Mouse (Mus musculus): Measurements from ENCODE around the gene Gm20388. TPM values are rescaled to one million over a fixed set of nuclear protein-coding genes. Genes with fewer than 3 reads are reported as not detected.
A peak's percentile ranks its signal among the peaks of the same experiment; 100 is the strongest.

Gene Gm20388
- polyA plus RNA-seq, 1 experiment from 2014 or later: not detected

DNA sequence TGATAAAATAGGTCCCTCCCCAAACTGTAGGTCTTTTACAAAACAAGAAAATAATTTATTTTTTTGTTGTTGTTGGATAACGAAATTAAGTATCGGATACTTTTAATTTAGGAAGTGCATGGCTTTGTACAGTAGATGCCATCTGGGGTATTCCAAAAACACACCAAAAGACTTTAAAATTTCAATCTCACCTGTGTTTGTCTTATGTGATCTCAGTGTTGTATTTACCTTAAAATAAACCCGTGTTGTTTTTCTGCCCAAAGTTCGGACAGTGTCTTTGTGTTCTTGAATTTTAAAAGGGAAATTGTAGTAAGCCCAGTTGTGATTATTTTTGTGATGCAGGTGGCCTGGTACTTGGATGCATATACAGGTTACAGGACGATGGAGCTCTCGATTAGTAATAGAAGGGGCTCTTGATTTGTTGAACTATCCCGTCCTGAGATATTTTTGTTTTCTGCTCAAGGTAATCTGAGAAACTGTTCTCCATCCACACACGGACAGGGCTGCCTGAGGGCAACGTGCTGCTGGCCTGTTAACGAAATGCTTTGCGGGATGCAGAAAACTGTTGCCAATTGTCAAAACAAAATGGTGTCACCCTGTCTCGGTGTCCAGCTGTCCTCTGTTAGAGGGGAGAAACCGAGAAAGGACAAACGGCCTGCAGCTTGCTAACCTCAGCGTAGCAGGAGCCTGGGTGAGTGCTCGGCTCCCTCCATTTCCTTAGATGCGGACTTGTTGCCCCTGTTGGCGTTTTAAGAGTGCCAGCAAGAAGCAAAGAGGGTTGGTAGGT lies 1208.2 kb downstream of the Gm20388 start:
- Histone ChIP-seq H3K27me3 (peaks cover 100% of the 10 kb centered on the region), H3K4me2 (no peak overlapping the region), H3K27ac (no peak overlapping the region), H3K36me3 (no peaks in the 10 kb centered on the region), H3K9me3 (replicated peaks) (no peaks in the 10 kb centered on the region), H3K9ac (no peak overlapping the region), H3K4me1 (replicated peaks) (peaks cover 8% of the 10 kb centered on the region; the same call in 1 of the 2 replicates), H3K4me3 (replicated peaks) (no peak overlapping the region)
- DNase-seq (no peak), ATAC-seq (ENCODE audit: low read depth) (no peak)
- WGBS (ENCODE audit: insufficient replicate concordance): 5% methylated on average over 18 of the region's 18 CpGs

DNA sequence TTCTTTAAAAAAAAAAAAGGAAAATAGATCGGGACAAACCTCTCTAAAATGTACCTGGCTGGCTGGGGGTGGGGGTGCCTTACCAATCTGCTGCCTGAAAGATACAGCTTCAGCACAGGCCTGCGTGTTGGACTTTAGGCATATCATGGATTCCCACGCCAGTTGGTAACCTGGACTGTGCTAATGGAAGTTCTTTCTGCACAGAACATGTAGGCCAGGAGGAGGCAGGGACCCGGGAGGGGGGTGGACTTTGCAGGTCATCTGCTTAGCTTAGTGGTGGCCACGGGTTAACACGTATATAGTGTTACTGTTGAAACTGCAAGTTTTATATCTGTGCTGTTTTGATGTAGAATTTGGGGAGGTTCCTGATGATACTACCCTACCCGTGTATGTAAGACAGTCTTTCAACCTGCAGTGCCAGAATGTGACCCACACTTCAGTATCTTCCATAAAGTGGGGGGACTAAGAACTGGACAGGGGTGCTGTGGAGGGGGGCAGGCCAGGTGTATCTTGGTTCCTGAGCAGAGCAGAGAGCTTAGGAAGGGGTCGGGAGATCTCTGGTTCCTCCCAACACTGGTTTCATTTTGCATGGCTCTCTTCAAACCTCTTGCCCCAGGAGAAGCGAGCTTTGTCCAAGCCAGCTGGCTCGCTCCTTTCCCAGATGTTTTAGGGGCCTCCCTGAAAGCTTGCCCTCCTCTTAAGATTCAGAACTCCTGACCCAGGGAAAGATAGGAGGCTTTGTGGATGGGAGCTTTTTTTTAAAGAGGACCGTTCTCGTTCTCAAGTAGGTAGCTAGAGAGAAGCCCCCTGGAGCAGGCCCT lies 1209.2 kb downstream of the Gm20388 start:
- no peak overlapping the region for H3K4me2 ChIP-seq
- H3K4me1 ChIP-seq (replicated peaks): peaks cover 8% of the 10 kb centered on the region; the same call in 1 of the 2 replicates
- ATAC-seq (ENCODE audit: low read depth): no peak

DNA sequence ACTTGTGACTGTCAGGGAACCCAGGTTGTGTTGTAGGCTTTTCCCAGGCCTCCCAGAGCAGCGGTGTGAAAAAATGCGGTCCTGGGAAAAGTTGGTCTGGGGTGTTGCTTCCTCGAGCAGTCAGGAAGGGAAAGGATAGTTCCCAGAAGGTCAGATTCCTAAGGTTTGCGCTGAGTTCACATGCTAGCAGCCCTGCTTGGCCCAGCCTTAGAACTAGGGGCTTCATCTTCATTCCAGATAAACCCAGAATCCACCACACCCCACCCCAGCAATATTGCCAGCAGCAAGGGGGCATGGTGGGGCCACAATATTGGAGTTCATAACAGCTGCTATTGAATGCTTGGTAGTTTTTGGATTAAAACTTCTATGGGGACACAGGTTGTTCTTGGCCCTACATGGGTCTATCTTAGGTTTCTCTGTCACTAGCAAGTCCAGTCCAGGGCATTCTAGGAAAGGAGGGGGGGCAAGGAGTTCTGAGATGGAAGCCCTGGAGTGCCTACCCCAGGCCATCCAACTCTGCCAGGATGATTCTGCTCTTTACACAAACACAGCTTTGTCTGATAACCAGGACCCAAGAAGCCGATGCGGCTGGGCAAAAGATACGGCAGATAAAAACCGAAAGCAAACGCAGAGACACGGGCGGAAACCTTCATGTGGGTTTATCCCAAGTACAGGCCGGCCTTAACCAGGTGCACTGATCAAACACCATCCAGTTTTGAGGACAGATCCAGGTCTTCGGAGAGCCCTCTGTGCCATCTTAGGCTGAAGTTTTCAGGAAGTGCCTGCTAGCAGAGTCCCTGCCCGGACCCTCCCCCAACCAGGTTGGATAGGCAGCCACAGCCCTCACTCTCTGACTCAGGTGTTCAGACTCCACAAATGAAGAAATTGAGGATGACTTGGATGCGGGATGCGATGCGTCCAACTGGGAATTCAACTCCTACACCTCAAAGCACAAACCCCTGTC lies 1210.1 kb downstream of the Gm20388 start:
- no peak overlapping the region for H3K4me2 ChIP-seq
- no peak for ATAC-seq (ENCODE audit: low read depth)
- H3K27ac ChIP-seq: no peak overlapping the region
- H3K9ac ChIP-seq: no peak overlapping the region
- peaks cover 11% of the 10 kb centered on the region for H3K4me1 ChIP-seq (replicated peaks)
- DNase-seq: no peak
- no peak overlapping the region for H3K4me3 ChIP-seq (replicated peaks)
- H3K36me3 ChIP-seq: no peaks in the 10 kb centered on the region
- no peaks in the 10 kb centered on the region for H3K9me3 ChIP-seq (replicated peaks)
- H3K27me3 ChIP-seq: peaks cover 100% of the 10 kb centered on the region
- WGBS (ENCODE audit: insufficient replicate concordance): 14% methylated on average over 17 of the region's 17 CpGs

More for the DNA sequence above, 1209.2 kb downstream of the Gm20388 start:
- no peaks in the 10 kb centered on the region for H3K9me3 ChIP-seq (replicated peaks)
- H3K36me3 ChIP-seq: no peaks in the 10 kb centered on the region
- WGBS (ENCODE audit: insufficient replicate concordance): 15% methylated on average over 12 of the region's 12 CpGs
- DNase-seq: no peak
- no peak overlapping the region for H3K4me3 ChIP-seq (replicated peaks)
- no peak overlapping the region for H3K27ac ChIP-seq
- peaks cover 100% of the 10 kb centered on the region for H3K27me3 ChIP-seq
- no peak overlapping the region for H3K9ac ChIP-seq

DNA sequence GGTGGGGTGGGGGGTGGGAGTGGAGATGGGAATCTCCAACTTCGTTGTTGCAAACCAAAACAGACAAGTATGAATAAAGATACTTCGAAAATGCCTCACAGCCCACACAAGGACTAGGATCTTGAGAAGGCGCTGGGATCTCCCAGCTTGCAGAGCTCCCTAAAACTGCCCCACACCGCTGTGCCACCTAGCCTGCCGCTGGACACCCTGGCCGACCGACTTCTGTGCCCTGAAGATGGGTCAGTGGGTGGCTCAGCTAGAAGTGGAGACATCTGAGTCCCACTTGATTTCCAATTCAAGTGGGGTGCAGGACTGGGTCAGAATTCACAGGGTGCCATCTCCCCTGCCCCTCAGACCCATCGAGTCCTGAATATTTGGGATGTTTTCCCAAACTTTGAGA lies 1211.1 kb downstream of the Gm20388 start:
- no peak for DNase-seq
- no peaks in the 10 kb centered on the region for H3K36me3 ChIP-seq
- WGBS (ENCODE audit: insufficient replicate concordance): 25% methylated on average over 8 of the region's 8 CpGs

DNA sequence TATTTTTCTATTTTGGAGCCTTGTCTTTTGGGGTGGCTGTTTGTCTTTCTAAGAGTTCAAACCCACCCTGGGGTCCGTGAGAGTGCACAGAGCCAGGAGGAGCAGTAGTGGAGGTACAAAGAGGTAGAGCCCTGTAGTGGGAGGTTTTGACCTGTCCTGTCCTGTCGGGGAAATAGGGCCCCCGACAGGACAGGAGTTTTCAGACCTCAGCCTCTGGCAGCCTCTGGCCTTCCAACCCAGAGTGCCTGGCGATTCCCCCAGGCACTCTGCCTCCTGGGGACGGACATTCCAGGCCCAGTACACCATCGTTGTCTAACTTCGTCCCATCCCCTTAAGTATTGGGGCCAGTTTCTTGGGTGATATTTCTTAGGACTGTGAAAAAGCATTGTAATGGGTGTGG lies 1211.7 kb downstream of the Gm20388 start:
- ATAC-seq (ENCODE audit: low read depth): no peak

More for the DNA sequence above, 1211.1 kb downstream of the Gm20388 start:
- H3K27me3 ChIP-seq: peaks cover 100% of the 10 kb centered on the region
- H3K9me3 ChIP-seq (replicated peaks): no peaks in the 10 kb centered on the region
- H3K4me2 ChIP-seq: no peak overlapping the region
- ATAC-seq (ENCODE audit: low read depth): no peak
- no peak overlapping the region for H3K9ac ChIP-seq
- peaks cover 5% of the 10 kb centered on the region for H3K4me1 ChIP-seq (replicated peaks)
- no peak overlapping the region for H3K27ac ChIP-seq
- no peak overlapping the region for H3K4me3 ChIP-seq (replicated peaks)

DNA sequence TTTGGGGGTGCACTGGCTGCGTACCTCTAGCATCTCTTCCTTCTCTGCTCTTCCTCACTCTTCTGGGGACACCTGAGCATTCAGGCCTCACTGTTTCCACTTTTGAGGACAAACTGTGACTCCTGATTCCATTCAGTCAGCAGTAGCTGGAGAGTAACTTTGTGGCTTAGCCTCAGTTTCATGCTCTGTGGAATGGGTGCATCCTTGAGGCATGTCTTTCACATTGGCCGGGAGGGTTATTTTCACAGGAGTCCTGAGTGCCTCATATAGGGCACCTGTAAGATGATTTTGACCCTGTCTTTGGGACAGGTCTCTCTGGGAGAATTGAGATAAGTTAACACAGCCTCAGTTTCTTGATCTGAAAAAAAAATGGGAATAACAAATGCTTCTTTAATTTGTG lies 1212.5 kb downstream of the Gm20388 start:
- no peak overlapping the region for H3K9ac ChIP-seq
- H3K4me3 ChIP-seq (replicated peaks): no peak overlapping the region
- no peaks in the 10 kb centered on the region for H3K9me3 ChIP-seq (replicated peaks)
- ATAC-seq (ENCODE audit: low read depth): no peak
- no peak overlapping the region for H3K4me2 ChIP-seq
- no peak overlapping the region for H3K27ac ChIP-seq
- DNase-seq: no peak
- peaks cover 9% of the 10 kb centered on the region for H3K4me1 ChIP-seq (replicated peaks)
- no peaks in the 10 kb centered on the region for H3K36me3 ChIP-seq
- H3K27me3 ChIP-seq: peaks cover 100% of the 10 kb centered on the region
- 51% methylated on average over 2 of the region's 2 CpGs for WGBS (ENCODE audit: insufficient replicate concordance)

More for the DNA sequence above, 1211.7 kb downstream of the Gm20388 start:
- Histone ChIP-seq H3K36me3 (no peaks in the 10 kb centered on the region), H3K4me2 (no peak overlapping the region), H3K27me3 (peaks cover 100% of the 10 kb centered on the region), H3K9me3 (replicated peaks) (no peaks in the 10 kb centered on the region), H3K27ac (no peak overlapping the region), H3K4me1 (replicated peaks) (peaks cover 5% of the 10 kb centered on the region; the same call in 1 of the 2 replicates), H3K4me3 (replicated peaks) (no peak overlapping the region), H3K9ac (no peak overlapping the region)
- 26% methylated on average over 7 of the region's 7 CpGs for whole genome bisulfite sequencing (ENCODE audit: insufficient replicate concordance)
- DNase-seq: no peak

DNA sequence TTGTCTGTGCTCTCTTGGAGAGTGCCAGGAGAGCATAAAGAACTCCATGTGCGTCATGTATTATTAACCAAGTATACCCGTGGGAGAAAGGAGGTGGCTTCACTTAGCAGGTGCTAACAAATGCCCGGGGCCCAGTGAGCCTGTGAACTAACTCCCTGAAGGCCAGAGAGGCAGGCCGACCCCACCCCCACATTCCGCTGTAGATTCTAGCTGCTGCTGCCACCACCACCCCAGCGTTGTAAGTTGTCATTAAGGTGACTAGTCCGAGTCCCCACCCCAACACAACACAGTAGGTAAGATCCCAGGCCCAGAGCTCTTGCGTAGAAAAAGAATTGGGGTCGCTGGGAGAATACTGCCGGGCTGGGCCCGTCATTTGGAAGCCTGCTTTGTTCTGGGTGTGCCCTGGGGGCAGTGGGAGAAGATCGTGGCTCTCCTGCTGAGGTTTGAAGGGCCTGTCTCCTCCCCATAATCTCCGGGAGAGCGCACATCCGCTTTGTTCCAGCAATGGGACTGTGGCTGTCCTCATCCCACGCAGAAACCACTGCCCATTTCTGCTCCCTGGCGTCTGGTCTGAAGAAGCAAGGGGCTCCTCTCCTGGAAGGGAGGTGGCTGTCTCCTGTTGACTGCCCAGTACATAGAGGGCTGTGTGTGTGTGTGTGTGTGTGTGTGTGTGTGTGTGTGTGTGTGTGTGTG lies 1214.1 kb downstream of the Gm20388 start:
- H3K27ac ChIP-seq: no peak overlapping the region
- ATAC-seq (ENCODE audit: low read depth): peak; percentile 23; the same call in 1 of the 2 replicates
- DNase-seq: no peak

DNA sequence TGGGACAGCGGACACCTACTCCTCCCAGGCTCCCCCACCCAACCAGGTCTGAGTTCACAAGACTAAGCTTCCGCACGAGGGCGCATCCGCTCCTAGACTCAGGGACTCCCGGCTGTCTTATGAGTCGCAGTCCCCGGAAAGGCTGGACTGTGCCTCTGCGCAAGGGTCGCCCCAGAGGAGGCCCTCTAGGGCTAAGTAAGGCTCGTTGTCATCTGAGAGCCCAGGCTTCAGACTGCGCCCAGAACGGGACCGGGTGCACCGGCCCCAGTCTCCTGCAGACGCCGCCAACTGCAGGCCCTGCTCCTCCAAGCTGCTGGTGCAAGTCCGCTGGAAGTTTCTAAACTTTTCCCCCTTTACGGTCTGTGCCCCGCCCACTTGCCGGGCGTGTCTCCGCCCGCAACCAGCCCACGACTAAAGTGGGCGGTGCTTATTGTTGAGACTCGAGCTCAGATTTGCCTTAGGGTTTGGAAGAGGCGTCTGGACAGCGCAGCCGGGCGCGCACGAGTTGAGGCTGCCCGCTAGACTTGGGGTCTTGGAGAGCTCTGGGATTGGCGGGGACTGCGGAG lies 1214.8 kb downstream of the Gm20388 start:
- H3K9ac ChIP-seq: peak overlapping the region; percentile 17; the same call in 1 of the 2 replicates
- H3K27me3 ChIP-seq: peaks cover 100% of the 10 kb centered on the region
- ATAC-seq (ENCODE audit: low read depth) (peak; percentile 41; the same call in 1 of the 2 replicates), DNase-seq (no peak)
- H3K4me2 ChIP-seq: peak overlapping the region; percentile 42
- no peak overlapping the region for H3K27ac ChIP-seq
- H3K4me3 ChIP-seq (replicated peaks): peak overlapping the region; percentile 28; the same call in 1 of the 2 replicates
- 1% methylated on average over 36 of the region's 36 CpGs for WGBS (ENCODE audit: insufficient replicate concordance)
- no peaks in the 10 kb centered on the region for H3K36me3 ChIP-seq
- no peaks in the 10 kb centered on the region for H3K9me3 ChIP-seq (replicated peaks)
- H3K4me1 ChIP-seq (replicated peaks): peaks cover 13% of the 10 kb centered on the region

More for the DNA sequence above, 1214.1 kb downstream of the Gm20388 start:
- H3K4me1 ChIP-seq (replicated peaks): peaks cover 13% of the 10 kb centered on the region
- no peak overlapping the region for H3K4me2 ChIP-seq
- H3K4me3 ChIP-seq (replicated peaks): no peak overlapping the region
- no peak overlapping the region for H3K9ac ChIP-seq
- 6% methylated on average over 17 of the region's 17 CpGs for WGBS (ENCODE audit: insufficient replicate concordance)
- no peaks in the 10 kb centered on the region for H3K9me3 ChIP-seq (replicated peaks)
- H3K27me3 ChIP-seq: peaks cover 100% of the 10 kb centered on the region
- H3K36me3 ChIP-seq: no peaks in the 10 kb centered on the region

DNA sequence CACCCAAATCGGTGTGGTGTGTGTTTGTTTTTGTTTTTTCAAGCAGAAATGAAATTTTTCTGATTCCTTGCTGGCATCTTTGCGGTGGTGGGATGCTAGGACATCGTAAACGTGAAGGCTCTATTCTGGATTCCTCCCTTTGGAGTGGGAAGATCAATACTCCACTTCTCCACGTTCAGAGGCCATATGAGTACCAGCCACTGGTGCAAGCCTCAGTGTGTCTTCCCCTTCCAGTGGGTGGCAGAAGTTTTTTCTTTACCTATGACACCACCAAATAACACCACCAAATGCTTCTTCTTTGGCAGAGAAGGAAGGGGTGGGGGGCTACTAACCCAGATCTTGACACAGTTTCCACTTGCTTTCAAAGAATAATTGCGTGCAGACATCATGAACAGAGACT lies 1215.5 kb downstream of the Gm20388 start:
- H3K4me2 ChIP-seq: no peak overlapping the region
- no peak for DNase-seq
- no peaks in the 10 kb centered on the region for H3K36me3 ChIP-seq
- peaks cover 13% of the 10 kb centered on the region for H3K4me1 ChIP-seq (replicated peaks)
- no peak overlapping the region for H3K4me3 ChIP-seq (replicated peaks)
- no peak overlapping the region for H3K9ac ChIP-seq
- ATAC-seq (ENCODE audit: low read depth): no peak
- no peaks in the 10 kb centered on the region for H3K9me3 ChIP-seq (replicated peaks)
- H3K27ac ChIP-seq: no peak overlapping the region
- WGBS (ENCODE audit: insufficient replicate concordance): 7% methylated on average over 6 of the region's 6 CpGs
- H3K27me3 ChIP-seq: peaks cover 100% of the 10 kb centered on the region

DNA sequence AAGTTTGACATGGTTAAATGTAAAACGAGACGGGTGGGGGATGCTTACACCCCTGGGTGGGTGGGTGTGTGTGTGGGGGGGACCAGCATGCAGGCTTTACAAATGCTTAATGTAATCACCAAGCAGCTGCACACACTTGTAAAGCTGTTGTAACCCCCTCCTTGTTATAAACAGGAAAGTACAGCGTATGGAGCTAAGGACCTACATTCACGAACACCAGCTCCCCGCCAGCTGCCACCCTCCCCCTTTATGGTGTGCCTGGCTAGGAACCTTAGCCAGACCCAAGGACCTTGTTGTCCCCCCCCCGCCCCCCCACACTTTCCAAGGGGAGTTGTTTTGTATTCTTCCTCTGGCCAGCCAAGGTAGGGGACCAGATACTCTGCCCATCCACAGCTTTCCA lies 1216.1 kb downstream of the Gm20388 start:
- Histone ChIP-seq H3K4me2 (no peak overlapping the region), H3K27ac (no peak overlapping the region), H3K4me1 (replicated peaks) (peaks cover 13% of the 10 kb centered on the region), H3K4me3 (replicated peaks) (no peak overlapping the region), H3K9ac (no peak overlapping the region), H3K9me3 (replicated peaks) (no peaks in the 10 kb centered on the region), H3K36me3 (no peaks in the 10 kb centered on the region), H3K27me3 (peaks cover 99% of the 10 kb centered on the region)
- WGBS (ENCODE audit: insufficient replicate concordance): 8% methylated on average over 6 of the region's 6 CpGs
- no peak for DNase-seq
- ATAC-seq (ENCODE audit: low read depth): no peak

All from liver, embryonic 13.5 days (tissue).